29 mouse cellular contexts compared by ENCODE assay signal in the genomic region with DNA sequence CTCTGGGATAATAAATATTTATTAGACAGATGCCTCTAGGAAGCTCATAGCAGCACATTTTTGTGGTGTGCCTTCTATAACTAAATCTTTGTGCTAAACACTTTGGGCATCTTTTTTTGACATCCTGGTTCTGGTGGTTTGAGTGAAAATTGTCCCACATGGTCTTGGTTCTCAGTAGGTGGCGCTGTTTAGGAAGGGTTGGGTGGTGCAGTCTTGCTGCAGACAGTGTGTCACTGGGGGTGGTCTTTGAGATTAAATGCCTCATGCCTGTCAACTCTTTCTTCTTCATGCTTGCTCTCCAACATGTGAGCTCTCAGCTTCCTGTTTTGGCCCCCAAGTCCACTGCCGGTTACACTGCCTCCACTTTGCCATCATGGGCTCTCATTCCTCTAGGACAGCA.
DNase-seq lines count a peak whose midpoint lies in the region; ATAC-seq and TF ChIP-seq lines count a peak whose summit lies in the region.
"Had no signal": no experiment of that assay in that cellular context is flagged by ENCODE, and none has a peak within 500 bp of the region (broad histone marks: within the 10 kb centered on the region; RNA-seq: fewer than 3 reads in every experiment).

No protein-coding gene starts in this region.

- no peak overlapping the region for H3K4me2 ChIP-seq in hindbrain, postnatal 0 days (ENCODE audit: low read depth, low read length)
- no peak overlapping the region for H3K4me2 ChIP-seq in hindbrain, embryonic 13.5 days
- H3K4me2 ChIP-seq in liver, postnatal 0 days (ENCODE audit: low read depth, low read length), result no peak overlapping the region
- H3K4me2 ChIP-seq: embryonic facial prominence, embryonic 15.5 days; forebrain, embryonic 12.5 days; heart, embryonic 15.5 days; kidney, embryonic 15.5 days; limb, embryonic 13.5 days; liver, embryonic 12.5 days; midbrain, embryonic 13.5 days; neural tube, embryonic 13.5 days had no signal

- no peak overlapping the region for H3K4me3 ChIP-seq in hindbrain, postnatal 0 days (ENCODE audit: low read length)
- H3K4me3 ChIP-seq in hindbrain, embryonic 13.5 days, result no peak overlapping the region
- H3K4me3 ChIP-seq in liver, postnatal 0 days (ENCODE audit: low read depth, low read length), result no peak overlapping the region
- H3K4me3 ChIP-seq: embryonic facial prominence, embryonic 10.5 days; embryonic facial prominence, embryonic 15.5 days; forebrain, embryonic 12.5 days; heart, embryonic 10.5 days; heart, embryonic 15.5 days; kidney, embryonic 15.5 days; left cerebral cortex, adult 2 months; limb, embryonic 13.5 days; liver, embryonic 12.5 days; midbrain, embryonic 13.5 days; neural tube, embryonic 13.5 days had no signal

- no peak for ATAC-seq in hindbrain, postnatal 0 days
- ATAC-seq in hindbrain, embryonic 13.5 days (ENCODE audit: low FRiP score), result no peak
- no peak for ATAC-seq in liver, postnatal 0 days
- ATAC-seq: activated CD4-positive, CD25-positive, alpha-beta regulatory T cell, adult 4 months; liver, embryonic 12.5 days; midbrain, embryonic 13.5 days had no signal

- H3K27ac ChIP-seq in hindbrain, postnatal 0 days, result no peak overlapping the region
- H3K27ac ChIP-seq in hindbrain, embryonic 13.5 days, result no peak overlapping the region
- no peak overlapping the region for H3K27ac ChIP-seq in liver, postnatal 0 days (ENCODE audit: low read depth)
- H3K27ac ChIP-seq: embryonic facial prominence, embryonic 10.5 days; embryonic facial prominence, embryonic 15.5 days; forebrain, embryonic 12.5 days; heart, embryonic 10.5 days; heart, embryonic 15.5 days; left cerebral cortex, adult 2 months; limb, embryonic 13.5 days; liver, embryonic 12.5 days; midbrain, embryonic 13.5 days; neural tube, embryonic 13.5 days had no signal

- H3K4me1 ChIP-seq in hindbrain, postnatal 0 days (ENCODE audit: insufficient read depth, low read length), result no peaks in the 10 kb centered on the region
- H3K4me1 ChIP-seq in hindbrain, embryonic 13.5 days (replicated peaks), result no peaks in the 10 kb centered on the region
- H3K4me1 ChIP-seq in liver, postnatal 0 days (ENCODE audit: insufficient read depth), result no peaks in the 10 kb centered on the region
- H3K4me1 ChIP-seq: embryonic facial prominence, embryonic 15.5 days; forebrain, embryonic 12.5 days; heart, embryonic 10.5 days; heart, embryonic 15.5 days; liver, embryonic 12.5 days; midbrain, embryonic 13.5 days; neural tube, embryonic 13.5 days had no signal

- no peak overlapping the region for H3K9ac ChIP-seq in hindbrain, postnatal 0 days (replicated peaks; ENCODE audit: low read length)
- no peak overlapping the region for H3K9ac ChIP-seq in hindbrain, embryonic 13.5 days
- no peak overlapping the region for H3K9ac ChIP-seq in liver, postnatal 0 days (replicated peaks)
- H3K9ac ChIP-seq: embryonic facial prominence, embryonic 15.5 days; forebrain, embryonic 12.5 days; heart, embryonic 15.5 days; kidney, embryonic 15.5 days; limb, embryonic 13.5 days; liver, embryonic 12.5 days; midbrain, embryonic 13.5 days; neural tube, embryonic 13.5 days had no signal

- H3K9me3 ChIP-seq in hindbrain, postnatal 0 days (ENCODE audit: low read length), result no peaks in the 10 kb centered on the region
- H3K9me3 ChIP-seq in hindbrain, embryonic 13.5 days, result no peaks in the 10 kb centered on the region
- H3K9me3 ChIP-seq in liver, postnatal 0 days (ENCODE audit: low read length), result no peaks in the 10 kb centered on the region
- H3K9me3 ChIP-seq: embryonic facial prominence, embryonic 10.5 days; embryonic facial prominence, embryonic 15.5 days; forebrain, embryonic 12.5 days; heart, embryonic 10.5 days; heart, embryonic 15.5 days; kidney, embryonic 15.5 days; limb, embryonic 13.5 days; liver, embryonic 12.5 days; midbrain, embryonic 13.5 days; neural tube, embryonic 13.5 days had no signal

- WGBS in hindbrain, postnatal 0 days, result 65% methylated on average over 2 of the region's 2 CpGs
- WGBS in hindbrain, embryonic 13.5 days, result 69% methylated on average over 2 of the region's 2 CpGs
- WGBS in liver, postnatal 0 days (ENCODE audit: insufficient replicate concordance), result 47% methylated on average over 2 of the region's 2 CpGs

- no peak for DNase-seq in hindbrain, postnatal 0 days (ENCODE audit: low spot score)
- DNase-seq in liver, postnatal 0 days, result no peak
- no peak for DNase-seq in liver
- peak; percentile 20 for DNase-seq in thymus, postnatal 4 days
- DNase-seq in thymus, adult 18-20 months, result no peak
- DNase-seq in MN1 (ENCODE audit: low spot score), result no peak
- DNase-seq in right cerebral cortex, postnatal 36 days (ENCODE audit: low spot score in 2 of 2), result no peak
- DNase-seq: adrenal gland, adult 2 months; adrenal gland, postnatal 36 days; cerebellum, adult 8-10 months; cerebellum, postnatal 25 days; gastrocnemius, postnatal 10 days; kidney, adult 11 months; layer of hippocampus, adult 9-11 months; lung, adult 18-20 months; lung, postnatal 36 days had no signal

- no peaks in the 10 kb centered on the region for H3K27me3 ChIP-seq in hindbrain, postnatal 0 days (ENCODE audit: insufficient read depth, low read length)
- no peaks in the 10 kb centered on the region for H3K27me3 ChIP-seq in hindbrain, embryonic 13.5 days
- no peaks in the 10 kb centered on the region for H3K27me3 ChIP-seq in liver, postnatal 0 days (ENCODE audit: insufficient read depth, low read length)
- H3K27me3 ChIP-seq: embryonic facial prominence, embryonic 15.5 days; forebrain, embryonic 12.5 days; heart, embryonic 15.5 days; kidney, embryonic 15.5 days; limb, embryonic 13.5 days; liver, embryonic 12.5 days; midbrain, embryonic 13.5 days; neural tube, embryonic 13.5 days had no signal

- no peaks in the 10 kb centered on the region for H3K36me3 ChIP-seq in hindbrain, postnatal 0 days (ENCODE audit: insufficient read depth, low read length)
- H3K36me3 ChIP-seq in hindbrain, embryonic 13.5 days, result no peaks in the 10 kb centered on the region
- no peaks in the 10 kb centered on the region for H3K36me3 ChIP-seq in liver, postnatal 0 days (replicated peaks; ENCODE audit: insufficient read depth, low read length)
- H3K36me3 ChIP-seq: embryonic facial prominence, embryonic 10.5 days; embryonic facial prominence, embryonic 15.5 days; forebrain, embryonic 12.5 days; heart, embryonic 10.5 days; heart, embryonic 15.5 days; kidney, embryonic 15.5 days; limb, embryonic 13.5 days; liver, embryonic 12.5 days; midbrain, embryonic 13.5 days; neural tube, embryonic 13.5 days had no signal

- peak; percentile 27; the same call in 1 of the 2 replicates for TF ChIP-seq CTCF in hindbrain, postnatal 0 days (IDR thresholded peaks at IDR 0.05; ENCODE audit: low read depth)
- TF ChIP-seq CTCF in liver, postnatal 0 days (IDR thresholded peaks at IDR 0.05; ENCODE audit: low read depth), result 0 out of 2 replicates have a peak, but pooled peaks have one; percentile 13

- no peak for TF ChIP-seq EP300 in liver, postnatal 0 days (IDR thresholded peaks at IDR 0.05; ENCODE audit: low read depth)
